Mouse (Mus musculus): Measurements from ENCODE around the gene Mybpc1.
"Not testable (repeated sequence)": the region's sequence is repeated elsewhere in the genome, so short reads cannot be mapped to it uniquely, and the experiment has no call there.

Gene Mybpc1

DNA sequence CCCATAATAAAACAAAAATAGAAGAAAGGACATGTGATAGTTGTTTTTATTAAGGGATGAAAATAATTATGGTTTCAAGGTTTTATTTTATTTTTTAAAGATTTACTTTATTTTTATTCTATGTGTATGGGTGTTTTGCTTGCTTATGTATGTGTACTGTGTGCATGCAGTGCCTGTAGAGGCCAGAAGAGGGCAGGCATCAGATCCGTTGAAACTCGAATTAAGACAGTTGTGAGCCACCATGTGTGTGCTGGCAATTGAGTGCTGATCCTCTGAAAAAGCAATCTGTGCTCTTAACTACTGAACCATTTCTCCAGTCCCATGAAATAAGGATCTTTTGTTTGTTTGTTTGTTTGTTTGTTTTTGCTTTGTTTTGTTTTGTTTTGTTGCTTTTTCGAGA lies 54.7 kb downstream of the Mybpc1 start:
- no peak for DNase-seq

DNA sequence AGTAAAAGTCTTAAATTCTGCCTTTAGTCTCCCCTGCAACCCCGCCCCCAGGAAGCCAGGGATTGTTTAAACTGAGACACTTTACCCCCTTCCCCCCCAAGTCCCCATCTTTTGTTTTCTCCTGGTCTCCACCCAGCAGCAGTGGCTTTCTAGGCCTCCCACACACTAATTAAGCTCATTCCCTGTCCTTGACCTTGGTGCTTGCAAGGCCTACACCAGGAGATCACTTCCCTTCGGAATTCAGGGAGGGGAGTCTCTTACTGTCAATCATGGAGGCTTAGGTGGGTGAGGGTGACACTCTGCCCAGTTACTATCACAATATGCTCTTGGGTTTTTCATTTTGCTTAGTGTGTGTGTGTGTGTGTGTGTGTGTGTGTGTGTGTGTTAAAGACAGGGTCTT lies 57.3 kb downstream of the Mybpc1 start:
- DNase-seq, result no peak

DNA sequence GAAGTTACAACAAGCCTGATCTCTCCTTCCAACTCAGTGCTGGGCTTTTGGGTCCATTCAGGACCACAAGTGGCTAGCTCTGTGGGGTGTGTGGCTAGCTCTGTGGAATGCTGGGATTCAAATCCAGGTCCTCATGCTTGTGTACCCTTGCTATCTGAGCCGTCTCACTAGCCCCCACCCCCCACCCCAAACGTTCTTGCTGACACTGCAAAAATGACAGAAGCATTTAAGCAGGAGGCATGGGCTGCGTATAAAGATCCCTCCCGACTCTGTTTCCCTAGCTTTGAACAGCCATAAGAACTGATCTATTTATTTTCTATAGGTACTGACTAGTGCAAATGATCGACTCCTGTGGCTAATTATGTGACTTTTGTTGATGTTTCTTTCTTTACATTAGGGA lies 74.3 kb downstream of the Mybpc1 start:
- DNase-seq, result no peak

DNA sequence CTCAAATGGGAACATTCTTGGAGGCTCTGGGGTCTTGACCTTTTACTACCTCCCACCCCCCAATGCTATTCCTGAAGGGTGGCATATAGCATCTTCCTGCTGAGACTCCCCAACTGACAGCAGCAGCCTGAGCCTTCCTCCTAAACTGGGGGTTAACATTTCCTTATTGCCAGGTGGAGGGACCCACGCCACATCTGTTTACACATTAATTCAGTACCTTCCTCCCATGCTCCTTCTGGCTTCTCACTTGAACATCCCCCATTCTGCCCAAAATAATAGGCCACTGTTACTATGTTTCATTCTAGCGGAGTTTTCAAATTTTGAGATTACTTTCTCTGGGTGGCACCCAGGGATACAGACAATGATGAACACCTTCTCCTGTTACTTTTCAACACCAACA lies 80.9 kb downstream of the Mybpc1 start:
- DNase-seq, result no peak

DNA sequence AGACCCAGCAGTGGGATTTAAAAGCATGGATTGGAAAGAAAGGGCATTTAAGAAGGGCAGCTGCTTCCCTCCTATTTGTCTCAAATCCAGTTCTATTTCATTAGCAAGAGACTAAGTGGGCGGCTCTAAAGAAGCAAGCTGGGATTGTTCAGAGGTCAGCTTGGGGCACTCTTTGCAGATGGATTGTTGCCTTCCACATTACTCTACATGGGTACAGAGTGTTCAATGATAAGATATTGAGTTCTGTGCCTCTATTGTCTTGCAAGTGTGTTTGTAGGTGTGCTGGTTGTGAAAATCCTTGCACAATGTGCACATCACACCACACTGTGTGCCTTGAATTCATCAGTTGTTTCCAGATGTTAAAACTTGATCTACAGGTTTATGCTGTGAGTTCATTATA lies 81.7 kb downstream of the Mybpc1 start:
- DNase-seq, result no peak

DNA sequence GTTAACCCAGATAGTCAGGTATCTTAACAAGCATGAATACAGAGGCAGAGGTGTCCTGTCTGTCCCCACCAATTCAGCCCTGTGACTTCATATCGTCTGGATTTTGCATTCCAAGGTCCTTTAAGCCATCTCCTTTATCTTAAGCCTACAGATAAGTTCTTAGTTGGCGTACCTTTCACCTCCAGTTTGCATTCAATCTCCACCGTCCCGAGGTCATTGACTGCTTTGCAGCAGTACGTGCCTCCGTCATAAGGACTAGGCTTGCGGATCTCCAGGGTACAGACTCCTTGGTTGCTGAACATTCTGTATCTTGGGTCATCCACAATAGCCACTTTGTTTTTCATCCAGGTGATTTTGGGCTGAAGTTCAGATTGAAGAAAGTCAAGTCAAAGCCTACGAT lies 82.2 kb downstream of the Mybpc1 start:
- no peak for DNase-seq

DNA sequence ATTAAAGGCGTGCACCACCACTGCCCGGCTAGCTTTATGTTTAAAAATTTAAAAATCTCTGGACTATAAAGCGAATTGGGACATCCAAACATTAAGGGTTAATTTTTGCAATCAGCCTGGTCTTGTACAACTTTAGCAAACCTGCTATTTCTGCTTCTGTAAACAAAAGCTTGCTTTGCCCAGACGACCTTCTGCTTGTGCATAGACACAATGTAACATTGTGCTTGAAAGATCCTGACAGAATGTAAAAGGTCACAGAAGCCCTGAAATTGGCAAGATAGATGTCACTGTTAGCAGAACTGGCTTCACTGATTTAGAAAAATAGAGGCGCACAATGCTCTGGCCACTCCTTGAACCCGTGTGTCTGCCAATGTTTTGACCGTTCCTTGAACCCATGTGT lies 89.9 kb downstream of the Mybpc1 start:
- DNase-seq, result not testable (repeated sequence)

DNA sequence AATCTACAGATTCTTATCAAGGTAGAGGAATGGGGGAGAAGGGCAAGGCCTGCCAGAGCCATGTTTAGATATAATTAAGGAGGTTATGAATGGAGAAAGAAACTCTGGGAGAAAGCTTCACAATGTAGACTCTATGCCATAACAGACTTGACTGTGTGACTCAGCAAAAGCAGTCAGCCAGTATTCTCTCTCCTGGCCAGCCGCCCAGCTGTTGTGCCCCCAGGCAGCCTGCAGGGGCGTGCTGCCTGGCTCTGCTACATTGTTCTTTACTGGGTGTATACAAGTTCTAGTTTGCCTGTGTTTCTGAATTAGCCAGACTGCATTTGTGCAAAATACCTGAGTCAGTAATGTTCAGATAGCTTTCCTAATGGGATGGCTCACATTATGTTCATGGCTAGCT lies 90.5 kb downstream of the Mybpc1 start:
- peak; percentile 15 for DNase-seq

DNA sequence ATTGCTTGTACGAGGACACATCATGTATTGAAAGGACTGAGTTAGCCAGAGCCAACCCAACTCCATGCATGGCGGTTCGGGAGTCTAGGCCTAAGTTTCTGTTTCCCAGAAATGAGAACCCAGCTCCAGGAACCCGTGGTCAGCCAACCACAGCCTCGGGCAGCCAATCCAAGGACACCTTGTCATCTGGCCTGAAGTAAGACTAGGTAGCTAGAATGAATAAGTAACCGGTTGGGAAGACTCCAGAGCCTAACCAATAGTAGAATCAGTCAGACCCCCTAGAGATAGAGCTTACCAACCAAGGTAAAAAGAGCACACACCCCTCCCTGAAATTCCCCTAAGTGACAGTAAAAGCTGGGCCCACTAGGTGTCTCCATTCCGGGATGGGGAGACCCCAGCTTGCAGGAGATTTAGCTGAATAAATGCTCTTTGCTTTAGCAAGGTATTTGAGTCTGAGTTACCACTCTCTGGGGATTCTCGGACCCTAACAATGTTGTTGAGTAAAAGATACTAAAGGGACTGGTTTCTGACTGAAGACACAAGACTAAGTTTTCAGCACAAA lies 91.3 kb downstream of the Mybpc1 start:
- DNase-seq, result no peak

DNA sequence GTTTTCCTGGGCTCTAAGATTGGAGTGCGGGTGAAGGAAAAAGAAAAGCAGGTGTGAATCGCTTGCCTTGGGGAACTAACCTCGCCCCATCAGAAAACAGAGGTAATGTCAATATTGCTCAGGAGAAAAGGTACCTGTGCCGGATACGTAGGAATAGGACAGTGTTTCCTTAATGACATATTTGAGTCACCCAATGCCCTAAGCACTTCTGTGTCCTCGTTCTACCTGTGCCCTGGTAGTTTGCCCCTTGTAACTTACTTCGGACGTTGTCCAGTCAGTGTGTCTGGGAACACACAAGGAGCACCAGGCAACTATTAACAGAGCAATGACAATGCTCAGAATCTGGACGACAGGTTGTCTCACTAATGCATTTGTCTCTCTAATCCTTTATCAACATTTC lies 93.6 kb downstream of the Mybpc1 start:
- no peak for DNase-seq

DNA sequence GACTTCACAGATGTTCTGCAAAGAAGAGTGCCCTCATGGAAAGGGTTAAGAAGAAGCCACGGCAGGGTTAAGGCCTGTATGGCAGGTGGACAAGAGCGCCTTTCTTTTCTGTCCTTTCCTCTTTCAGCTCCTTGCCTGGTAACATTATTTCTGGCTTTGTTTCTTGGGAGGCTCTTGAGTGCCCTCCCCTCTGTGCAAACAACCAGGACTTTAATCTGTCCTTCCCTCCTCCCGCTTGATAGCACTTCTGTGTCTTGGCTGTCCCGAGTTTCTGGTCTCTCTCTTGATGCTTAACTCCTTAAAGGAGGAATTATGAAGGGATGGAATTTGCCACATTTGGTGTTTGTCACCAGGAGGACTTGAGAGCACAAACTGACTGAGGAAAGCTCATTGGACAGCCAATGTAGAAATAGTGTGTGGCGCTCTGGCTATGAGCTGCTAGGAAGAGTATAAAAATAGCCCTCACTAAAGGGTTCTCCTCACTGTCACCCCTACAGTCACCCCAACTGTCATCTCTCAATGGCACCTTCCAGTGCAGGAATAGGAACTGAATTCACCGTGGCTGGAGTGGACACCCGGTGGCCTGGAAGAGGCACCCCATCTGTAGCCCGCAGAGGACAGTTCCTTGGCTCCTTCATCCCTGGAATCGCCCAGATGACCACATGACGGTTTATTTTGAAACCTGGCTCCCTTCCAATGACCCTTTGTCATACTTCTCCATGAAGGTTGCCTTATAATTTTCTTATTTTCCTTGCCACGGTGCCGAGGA lies 94.3 kb downstream of the Mybpc1 start:
- DNase-seq, result no peak

DNA sequence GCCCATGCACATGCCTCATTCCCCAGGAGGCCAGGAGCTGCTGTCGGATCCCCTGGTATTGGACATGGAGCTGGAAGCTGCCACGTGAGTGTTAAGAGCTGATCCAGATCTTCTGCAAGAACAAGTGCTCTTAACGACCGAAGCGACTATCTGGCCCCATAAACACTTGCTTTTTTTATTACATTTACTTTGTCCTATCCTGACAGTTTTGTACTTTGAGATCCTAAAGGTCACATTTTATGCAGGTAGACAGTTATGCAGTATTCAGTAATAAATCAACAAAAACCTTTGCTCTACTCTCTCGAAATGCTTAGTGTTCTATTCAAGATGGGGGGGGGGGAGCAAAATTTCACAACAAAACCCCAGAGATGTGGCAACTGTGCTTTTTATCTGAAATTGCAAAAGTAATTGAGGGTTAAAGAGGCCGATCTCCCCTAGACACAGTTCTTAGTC lies 97.2 kb downstream of the Mybpc1 start:
- no peak for DNase-seq

DNA sequence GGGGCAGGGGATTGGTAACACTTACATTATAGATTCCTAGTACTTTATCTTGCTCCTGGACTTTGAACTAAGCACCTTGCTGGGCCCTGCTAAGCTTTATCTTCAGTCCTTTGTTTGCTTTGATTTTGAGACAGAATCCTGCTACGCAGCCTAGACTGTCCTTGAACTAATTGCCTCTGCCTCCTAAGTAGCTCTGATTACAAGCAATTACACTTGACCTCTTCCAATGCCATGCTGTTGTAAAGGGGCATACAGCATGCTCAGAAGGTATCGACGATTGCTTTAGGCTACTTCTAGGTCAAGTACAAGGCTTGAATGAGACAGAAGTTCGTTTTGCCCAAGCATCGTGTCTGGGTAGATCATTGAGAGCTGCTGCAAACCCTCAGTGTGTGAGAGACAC lies 99.7 kb downstream of the Mybpc1 start:
- no peak for DNase-seq

DNA sequence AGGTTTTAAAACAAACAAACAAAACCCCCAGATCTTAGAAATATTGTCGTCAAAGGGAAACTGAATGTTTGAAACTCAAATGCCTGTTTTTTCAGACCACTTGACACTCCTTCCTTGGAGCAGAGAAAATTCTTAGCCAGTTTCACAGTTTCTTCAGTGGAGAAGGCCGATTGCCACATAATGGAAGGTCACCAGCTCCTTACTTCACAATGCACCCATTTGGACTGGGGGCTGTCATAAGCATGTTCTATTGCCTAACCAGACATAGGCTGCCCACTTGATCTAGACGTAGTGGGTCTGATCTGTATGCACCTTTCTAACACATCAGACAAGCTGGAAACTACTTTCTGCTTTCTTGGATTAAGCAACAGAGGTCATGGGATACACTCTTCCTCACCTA lies 100.5 kb downstream of the Mybpc1 start:
- DNase-seq, result no peak

DNA sequence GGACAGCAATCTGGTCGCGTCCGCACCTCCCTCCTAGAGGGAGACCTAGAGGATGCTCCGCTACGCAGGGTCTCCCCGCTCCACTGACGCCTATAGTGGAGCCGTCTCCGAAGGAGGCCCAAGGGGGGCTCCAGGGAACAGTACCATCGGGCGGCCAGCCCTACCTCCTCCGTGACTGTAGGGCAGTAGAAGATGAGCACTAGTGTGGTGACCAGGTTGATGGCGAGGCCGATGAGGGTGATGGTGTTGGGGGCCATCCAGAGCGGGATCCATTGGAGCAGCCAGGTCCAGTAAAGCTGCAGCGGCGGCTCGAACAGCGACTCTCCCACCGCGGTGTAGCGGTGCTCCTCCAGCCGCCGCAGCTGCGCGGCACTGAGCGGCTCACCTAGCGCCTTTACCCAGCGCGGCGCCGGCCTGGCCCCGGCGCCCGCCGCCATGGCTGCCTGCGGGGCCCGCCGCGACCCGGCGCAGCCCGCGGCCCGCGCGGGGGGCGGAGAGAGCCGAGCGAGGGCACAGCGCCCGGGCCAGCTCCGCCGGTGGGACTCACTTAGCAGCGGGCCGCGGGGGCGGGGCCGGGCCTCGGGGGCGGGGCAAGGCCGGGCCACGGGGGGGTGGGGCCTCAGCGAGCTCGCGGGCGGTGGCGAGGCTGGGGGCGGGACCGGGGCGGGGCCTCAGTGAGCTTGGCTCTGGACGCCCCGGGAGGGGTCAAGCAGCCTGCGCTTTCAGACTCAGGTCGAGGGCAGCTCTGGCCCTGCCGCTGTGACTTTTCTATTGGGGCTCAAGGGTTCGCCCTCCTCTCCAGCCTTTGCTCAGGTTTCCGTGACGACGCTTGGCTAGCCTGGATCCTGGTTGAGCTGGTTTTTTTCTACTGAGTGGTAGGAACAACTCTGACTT lies 101.3 kb downstream of the Mybpc1 start, which contains the start of gene Chpt1:
TSS of gene Chpt1 (minus strand) at position 653 of the 894 bp plus-strand sequence.
- DNase-seq, result peak; percentile 84 to 87

DNA sequence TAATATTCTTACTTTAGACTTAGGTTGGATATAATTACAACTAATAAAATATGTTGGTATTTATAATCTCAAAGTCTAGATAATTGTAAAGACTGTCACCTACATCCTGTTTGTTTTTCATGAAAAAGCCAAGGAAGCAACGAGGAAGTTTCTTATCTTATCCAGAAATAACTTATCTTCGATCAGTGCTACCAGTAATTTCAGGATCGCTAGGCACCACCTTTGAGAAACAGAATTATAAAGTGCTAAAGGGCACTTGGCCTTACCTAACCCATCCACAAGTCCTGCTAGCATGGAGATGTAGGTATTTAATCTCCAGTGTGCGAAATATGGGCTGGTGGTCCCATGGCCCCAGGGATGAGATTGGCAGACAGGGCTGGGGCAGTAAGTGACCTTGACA lies 102.0 kb downstream of the Mybpc1 start:
- DNase-seq, result no peak

DNA sequence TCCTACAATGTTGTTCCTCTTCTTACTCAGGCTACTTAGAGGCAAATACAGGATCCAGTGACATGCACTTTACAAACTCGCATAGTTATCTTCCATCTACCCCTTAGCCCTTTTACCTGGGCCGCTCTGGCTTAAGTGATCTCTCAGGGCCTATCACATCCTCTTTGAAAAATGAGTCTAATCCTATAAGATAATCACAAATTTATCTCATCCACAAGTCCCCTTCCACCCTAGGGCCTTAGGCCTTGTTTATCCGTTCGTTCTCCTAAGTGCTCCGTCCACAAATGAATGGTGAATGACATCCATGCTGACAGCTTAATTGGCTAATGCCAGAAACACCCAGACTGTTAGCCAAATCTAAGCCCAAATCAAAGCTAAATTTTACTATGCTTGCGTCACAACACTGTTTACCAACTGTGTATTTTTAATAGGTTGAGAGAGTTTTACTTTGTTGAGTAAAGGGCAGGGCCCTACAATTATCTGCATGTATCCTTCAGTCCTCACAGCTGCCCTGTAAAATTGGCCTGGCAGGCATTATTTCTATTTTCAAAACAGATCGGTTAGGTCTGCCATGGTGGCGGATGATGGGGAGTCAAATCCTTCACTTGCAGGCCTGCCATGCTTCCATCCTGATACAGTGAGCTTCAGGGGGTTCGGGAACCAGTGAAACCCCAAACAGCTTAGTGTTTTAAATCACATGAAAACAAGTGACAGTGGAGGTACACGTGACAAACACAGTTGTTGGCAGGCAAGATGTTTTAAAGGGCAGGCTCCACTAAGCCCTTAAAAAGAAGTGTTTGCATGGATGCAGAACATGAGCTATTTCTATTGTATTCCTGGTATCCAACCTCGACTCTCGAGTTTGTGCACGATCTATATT lies 102.8 kb downstream of the Mybpc1 start:
- DNase-seq, result no peak

DNA sequence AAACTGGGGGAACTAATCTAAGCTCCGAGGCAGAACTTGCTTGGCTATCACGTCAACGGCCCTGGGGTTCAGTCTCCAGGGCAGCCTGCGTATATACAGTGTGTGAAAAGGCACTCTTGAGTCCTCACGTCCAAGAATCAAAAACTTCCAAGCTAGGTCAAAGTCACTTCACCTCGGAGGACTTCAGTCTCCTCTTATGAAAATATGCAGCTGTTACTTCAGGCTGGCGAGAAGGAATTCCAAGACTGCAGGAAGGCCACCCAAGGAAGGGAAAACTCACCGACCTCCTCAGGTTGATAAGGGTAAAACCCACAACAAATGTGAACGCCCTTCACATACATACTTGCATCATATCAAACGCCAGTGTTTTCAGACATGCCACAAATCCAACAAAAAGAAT lies 103.6 kb downstream of the Mybpc1 start:
- no peak for DNase-seq

DNA sequence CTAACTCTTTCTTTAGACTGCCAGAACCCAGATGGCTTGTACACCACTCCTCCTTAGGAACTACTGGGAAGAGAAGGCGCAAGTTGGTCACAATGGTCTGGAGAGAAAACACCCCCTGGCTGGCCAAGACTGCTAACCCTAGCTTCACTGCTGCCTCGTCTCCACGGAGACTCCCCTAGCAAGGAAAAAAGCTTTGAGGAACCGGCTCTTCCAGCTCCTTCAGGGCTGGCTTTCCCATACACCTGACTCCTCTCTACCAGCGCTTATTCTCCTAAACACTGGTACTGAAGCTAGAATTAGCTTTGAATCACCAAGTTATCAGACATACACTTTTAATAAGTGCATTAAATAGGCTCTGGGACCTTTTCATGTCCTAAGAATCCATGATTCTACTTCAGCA lies 105.0 kb downstream of the Mybpc1 start:
- no peak for DNase-seq

DNA sequence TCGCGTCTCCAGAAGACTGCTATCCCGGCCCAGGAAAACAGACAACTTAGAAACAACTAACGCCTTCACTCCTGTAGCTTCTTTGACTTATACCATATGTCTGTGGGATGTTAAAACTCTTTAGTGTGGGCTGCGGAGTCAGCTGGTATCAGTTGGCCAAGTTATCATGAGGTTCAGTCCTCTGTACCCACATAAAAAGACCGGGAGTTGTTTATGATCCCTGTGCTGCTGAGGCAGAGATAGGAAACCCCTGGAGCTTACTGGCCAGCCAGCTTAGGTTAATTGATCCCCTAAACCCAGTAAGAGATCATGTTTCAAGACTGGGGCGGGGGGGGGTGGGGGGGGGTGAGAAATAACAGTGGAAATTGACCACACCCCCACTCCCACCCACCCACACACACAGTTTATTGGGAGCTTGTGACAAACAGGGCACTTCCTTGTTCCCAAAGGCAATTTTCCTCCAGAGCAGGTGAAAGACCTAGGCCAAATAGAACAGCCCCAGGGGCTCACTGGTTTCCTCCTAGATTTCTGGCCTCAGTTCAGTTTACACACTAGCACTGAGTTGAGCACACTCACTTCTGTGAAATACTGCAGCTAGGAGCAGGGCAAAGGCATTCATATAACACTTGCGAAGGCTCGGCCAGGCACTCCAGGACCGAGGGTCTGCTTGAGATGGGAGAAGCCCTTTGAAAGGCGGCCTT lies 107.9 kb downstream of the Mybpc1 start:
- no peak for DNase-seq

DNA sequence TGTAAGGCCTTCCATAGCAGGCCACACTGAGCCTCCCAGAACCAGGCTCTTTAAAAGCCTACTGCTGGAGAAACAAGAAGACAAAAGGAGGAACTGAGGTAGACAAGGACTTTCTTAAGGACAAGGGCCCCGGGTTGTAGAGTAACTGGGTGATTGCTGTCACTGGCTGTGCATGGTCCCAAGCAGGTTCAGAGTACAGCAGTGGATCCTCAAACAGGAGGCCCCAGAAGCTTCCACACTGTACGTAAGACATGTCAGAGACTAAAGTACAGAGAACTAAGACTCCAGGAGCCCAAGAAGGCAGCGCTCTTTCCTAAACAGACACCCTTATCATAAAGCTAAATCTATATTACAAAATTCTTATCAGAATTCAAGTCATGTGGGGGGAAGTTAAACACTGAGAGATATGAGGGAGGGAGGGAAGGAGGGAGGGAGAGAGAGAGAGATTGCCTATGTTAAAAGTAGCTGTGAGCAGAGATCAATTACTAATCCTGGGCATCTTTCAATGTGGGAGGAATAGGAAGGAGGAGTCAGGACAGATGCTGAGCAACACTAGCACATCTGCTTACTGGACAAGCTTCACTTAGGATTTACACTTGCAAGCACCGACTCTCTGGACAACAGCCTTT lies 109.9 kb downstream of the Mybpc1 start:
- DNase-seq, result no peak

DNA sequence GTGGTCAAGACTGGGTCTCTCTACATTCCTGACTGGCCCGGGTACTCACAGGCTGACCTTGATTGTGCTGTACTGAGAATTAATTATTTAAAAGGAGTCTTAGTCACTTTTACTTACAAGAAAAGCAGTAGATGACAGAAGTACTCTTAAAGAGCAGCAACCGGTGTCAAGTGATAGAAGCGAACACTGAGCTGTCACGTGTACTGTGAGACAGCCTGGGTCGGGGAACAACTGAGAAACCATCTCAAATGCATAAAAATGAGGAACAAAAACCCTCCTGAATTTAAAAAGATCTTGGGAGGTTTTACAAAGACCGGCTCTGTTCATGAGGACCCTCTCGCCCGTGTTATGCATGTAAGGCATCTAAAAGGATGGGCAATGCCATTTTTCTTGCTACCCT lies 112.3 kb downstream of the Mybpc1 start:
- DNase-seq, result no peak

Measured in thymus, postnatal 36 days (tissue).